Mouse (Mus musculus): Measurements from ENCODE around the gene Apaf1.

Apaf1 gene

GRCm38 (mm10) chr10:91081959-91082507 is 537 bp downstream of the Apaf1 start:
- no peak for DNase-seq (ENCODE audit: low spot score in 2 of 2)

GRCm38 (mm10) chr10:91080540-91080939 is 2.0 kb downstream of the Apaf1 start:
- DNase-seq (ENCODE audit: low spot score in 2 of 2) = no peak

- DNase-seq (ENCODE audit: low spot score in 2 of 2) = no peak
Observed at GRCm38 (mm10) chr10:91076667-91077066, 5.9 kb downstream of the Apaf1 start.

GRCm38 (mm10) chr10:91073345-91073744 is 9.2 kb downstream of the Apaf1 start:
- no peak for DNase-seq (ENCODE audit: low spot score in 2 of 2)

GRCm38 (mm10) chr10:91071768-91072167 is 10.8 kb downstream of the Apaf1 start:
- DNase-seq (ENCODE audit: low spot score in 2 of 2) = no peak

GRCm38 (mm10) chr10:91062355-91062754 is 20.2 kb downstream of the Apaf1 start:
- DNase-seq (ENCODE audit: low spot score in 2 of 2) = no peak

- DNase-seq (ENCODE audit: low spot score in 2 of 2) = no peak
Observed at GRCm38 (mm10) chr10:91060742-91061141, 21.8 kb downstream of the Apaf1 start.

GRCm38 (mm10) chr10:91052734-91053133 is 29.8 kb downstream of the Apaf1 start:
- no peak for DNase-seq (ENCODE audit: low spot score in 2 of 2)

- no peak for DNase-seq (ENCODE audit: low spot score in 2 of 2)
Observed at GRCm38 (mm10) chr10:91051156-91051555, 31.4 kb downstream of the Apaf1 start.

GRCm38 (mm10) chr10:91049696-91050095 is 32.9 kb downstream of the Apaf1 start:
- no peak for DNase-seq (ENCODE audit: low spot score in 2 of 2)

GRCm38 (mm10) chr10:91033942-91034341 is 48.6 kb downstream of the Apaf1 start:
- DNase-seq (ENCODE audit: low spot score in 2 of 2) = peak; percentile 59 to 61

- DNase-seq (ENCODE audit: low spot score in 2 of 2) = peak; percentile 79 to 80
Observed at GRCm38 (mm10) chr10:91032399-91032798, 50.2 kb downstream of the Apaf1 start.

- DNase-seq (ENCODE audit: low spot score in 2 of 2) = no peak
Observed at GRCm38 (mm10) chr10:91031176-91031575, 51.4 kb downstream of the Apaf1 start.

GRCm38 (mm10) chr10:91029002-91029539 is 53.5 kb downstream of the Apaf1 start:
- no peak for DNase-seq (ENCODE audit: low spot score in 2 of 2)

- no peak for DNase-seq (ENCODE audit: low spot score in 2 of 2)
Observed at GRCm38 (mm10) chr10:91027964-91028363, 54.6 kb downstream of the Apaf1 start.

- DNase-seq (ENCODE audit: low spot score in 2 of 2) = no peak
Observed at GRCm38 (mm10) chr10:91027468-91027867, 55.1 kb downstream of the Apaf1 start.

GRCm38 (mm10) chr10:91005858-91006538 is 76.6 kb downstream of the Apaf1 start:
- no peak for DNase-seq (ENCODE audit: low spot score in 2 of 2)

GRCm38 (mm10) chr10:91001421-91001820 is 81.1 kb downstream of the Apaf1 start:
- DNase-seq (ENCODE audit: low spot score in 2 of 2) = peak in 1 of 2 experiments; percentile 14

GRCm38 (mm10) chr10:90999899-91000298 is 82.7 kb downstream of the Apaf1 start:
- peak; percentile 57 to 67 for DNase-seq (ENCODE audit: low spot score in 2 of 2)

- no peak for DNase-seq (ENCODE audit: low spot score in 2 of 2)
Observed at GRCm38 (mm10) chr10:90993869-90994268, 88.7 kb downstream of the Apaf1 start.

- DNase-seq (ENCODE audit: low spot score in 2 of 2) = no peak
Observed at GRCm38 (mm10) chr10:90992237-90992636, 90.3 kb downstream of the Apaf1 start.

GRCm38 (mm10) chr10:90990340-90990739 is 92.2 kb downstream of the Apaf1 start:
- no peak for DNase-seq (ENCODE audit: low spot score in 2 of 2)

GRCm38 (mm10) chr10:90983046-90983445 is 99.5 kb downstream of the Apaf1 start:
- DNase-seq (ENCODE audit: low spot score in 2 of 2) = no peak
